Mouse (Mus musculus) erythroblast, embryonic 14.5 days (primary cell): Measurements from ENCODE around the gene Adipor2.

ENCODE experiments used
- GATA1 ChIP-seq: IDR thresholded peaks from 2 replicates; pipeline ENCODE4 v1.6.1; 2012; ENCODE audit warnings: low read length, inconsistent platforms, mixed read lengths
- TAL1 ChIP-seq: IDR thresholded peaks from 3 replicates; pipeline ENCODE4 v1.6.1; 2012; ENCODE audit warnings: low read length, inconsistent platforms, mixed read lengths

DNA sequence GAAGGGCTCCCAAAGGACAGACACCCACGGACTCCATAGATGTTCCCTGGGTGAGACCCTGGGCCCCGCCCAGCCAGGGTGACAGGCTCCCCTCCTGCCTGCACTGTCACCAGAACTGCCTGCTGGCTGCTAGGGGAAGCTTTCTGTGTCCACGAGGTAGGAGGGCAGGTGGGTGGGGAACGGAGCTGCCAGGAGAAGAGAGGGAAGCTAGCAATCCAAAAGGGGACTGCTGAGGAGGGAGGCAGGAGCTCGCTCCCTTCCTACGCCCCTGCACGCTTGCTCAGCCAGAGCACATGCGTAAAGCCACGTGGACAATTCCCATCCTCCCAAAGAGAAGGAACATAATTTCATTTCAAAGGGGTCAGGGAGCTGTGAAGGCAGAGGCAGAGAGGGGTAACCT is 107.3 kb downstream of the Adipor2 start:
- TF ChIP-seq GATA1 (no peak), TAL1 (no peak)
